Mouse (Mus musculus): ENCODE data around the gene Jade1.

GRCm38 (mm10) chr3:41589988-41590387, 34.5 kb downstream of the Jade1 start:
- no peak for TF ChIP-seq ZC3H11A (IDR thresholded peaks at IDR 0.05; ENCODE audit: low read depth, low read length)
- no peak for TF ChIP-seq EP300 (IDR thresholded peaks at IDR 0.05; ENCODE audit: low read length)
- no peak for TF ChIP-seq USF1 (IDR thresholded peaks at IDR 0.05; ENCODE audit: low read depth, low read length)
- no peak for TF ChIP-seq MAFK (IDR thresholded peaks at IDR 0.05; ENCODE audit: insufficient replicate concordance, low read length)
- no peak for TF ChIP-seq RCOR1 (conservative IDR thresholded peaks at IDR 0.05; ENCODE audit: low read depth, low read length)
- no peak for TF ChIP-seq CTCF (conservative IDR thresholded peaks at IDR 0.05 in 1 of 2, IDR thresholded peaks at IDR 0.05 in 1 of 2; ENCODE audit: low read depth in 2 of 2, low read length in 2 of 2)
- TF ChIP-seq CHD2 (IDR thresholded peaks at IDR 0.05; ENCODE audit: low read length): no peak
- TF ChIP-seq POLR2A (IDR thresholded peaks at IDR 0.05; ENCODE audit: low read depth, low read length): no peak
- no peak for TF ChIP-seq MAZ (IDR thresholded peaks at IDR 0.05; ENCODE audit: low read depth, low read length)
- no peak for TF ChIP-seq MAX (IDR thresholded peaks at IDR 0.05; ENCODE audit: low read length)
